Mouse (Mus musculus) bone marrow macrophage, adult 2 months (primary cell): ENCODE results near the gene Gm21958.

Experiments used
- CTCF ChIP-seq: IDR thresholded peaks from 2 replicates; pipeline ENCODE4 v1.5.1; 2012; ENCODE audit warnings: low read depth, mild to moderate bottlenecking, low read length, moderate library complexity
- POLR2A ChIP-seq: IDR thresholded peaks from 2 replicates; pipeline ENCODE4 v1.6.1; 2012; ENCODE audit warnings: mild to moderate bottlenecking, low read depth, low read length, borderline replicate concordance

- TF ChIP-seq POLR2A (no peak), CTCF (no peak)
Measured at GRCm38 (mm10) chr3:54687245-54687644, 26.9 kb downstream of the Gm21958 start.
